Mouse (Mus musculus): Measurements from ENCODE around the gene Kdr. TPM values are rescaled to one million over a fixed set of nuclear protein-coding genes. Genes with fewer than 3 reads are reported as not detected.
"Not testable (repeated sequence)": the region's sequence is repeated elsewhere in the genome, so short reads cannot be mapped to it uniquely, and the experiment has no call there.

Kdr gene
- polyA plus RNA-seq, 1 experiment, result 3.7 TPM

- Histone ChIP-seq H3K4me3 (ENCODE audit: control insufficient read depth, insufficient read depth, low read length) (no peak overlapping the region), H3K27me3 (ENCODE audit: control insufficient read depth, insufficient read depth, low read length) (no peaks in the 10 kb centered on the region), H3K36me3 (ENCODE audit: control insufficient read depth, insufficient read depth, low read length) (no peaks in the 10 kb centered on the region), H3K27ac (ENCODE audit: control insufficient read depth, insufficient read depth, low read length) (no peak overlapping the region), H3K4me1 (replicated peaks; ENCODE audit: control insufficient read depth, insufficient read depth, low read length) (peaks cover 7% of the 10 kb centered on the region)
- TF ChIP-seq CTCF (IDR thresholded peaks at IDR 0.05; ENCODE audit: borderline replicate concordance, control insufficient read depth, extremely low read depth, insufficient read depth, low read length, poor library complexity) (no peak), POLR2A (IDR thresholded peaks at IDR 0.05; ENCODE audit: control insufficient read depth, extremely low read depth, insufficient read depth, low read length, poor library complexity) (no peak)
- 75% methylated on average over 4 of the region's 4 CpGs for WGBS
- no peak for DNase-seq
Observed at GRCm38 (mm10) chr5:75938012-75938411, 40.2 kb downstream of the Kdr start.

- WGBS, result 60% methylated on average over 6 of the region's 6 CpGs
- no peaks in the 10 kb centered on the region for H3K27me3 ChIP-seq (ENCODE audit: control insufficient read depth, insufficient read depth, low read length)
- TF ChIP-seq POLR2A (IDR thresholded peaks at IDR 0.05; ENCODE audit: control insufficient read depth, extremely low read depth, insufficient read depth, low read length, poor library complexity) (no peak), CTCF (IDR thresholded peaks at IDR 0.05; ENCODE audit: borderline replicate concordance, control insufficient read depth, extremely low read depth, insufficient read depth, low read length, poor library complexity) (no peak)
- no peaks in the 10 kb centered on the region for H3K36me3 ChIP-seq (ENCODE audit: control insufficient read depth, insufficient read depth, low read length)
- peaks cover 7% of the 10 kb centered on the region for H3K4me1 ChIP-seq (replicated peaks; ENCODE audit: control insufficient read depth, insufficient read depth, low read length)
- H3K27ac ChIP-seq (ENCODE audit: control insufficient read depth, insufficient read depth, low read length), result no peak overlapping the region
- H3K4me3 ChIP-seq (ENCODE audit: control insufficient read depth, insufficient read depth, low read length), result no peak overlapping the region
- no peak for DNase-seq
Observed at GRCm38 (mm10) chr5:75936223-75936622, 42.0 kb downstream of the Kdr start.

GRCm38 (mm10) chr5:75935225-75935624, 43.0 kb downstream of the Kdr start:
- H3K36me3 ChIP-seq (ENCODE audit: control insufficient read depth, insufficient read depth, low read length), result no peaks in the 10 kb centered on the region
- no peak overlapping the region for H3K4me3 ChIP-seq (ENCODE audit: control insufficient read depth, insufficient read depth, low read length)
- no peaks in the 10 kb centered on the region for H3K27me3 ChIP-seq (ENCODE audit: control insufficient read depth, insufficient read depth, low read length)
- TF ChIP-seq CTCF (IDR thresholded peaks at IDR 0.05; ENCODE audit: borderline replicate concordance, control insufficient read depth, extremely low read depth, insufficient read depth, low read length, poor library complexity), result no peak
- no peak for TF ChIP-seq POLR2A (IDR thresholded peaks at IDR 0.05; ENCODE audit: control insufficient read depth, extremely low read depth, insufficient read depth, low read length, poor library complexity)
- WGBS, result 84% methylated on average over 8 of the region's 8 CpGs
- H3K27ac ChIP-seq (ENCODE audit: control insufficient read depth, insufficient read depth, low read length), result no peak overlapping the region
- H3K4me1 ChIP-seq (replicated peaks; ENCODE audit: control insufficient read depth, insufficient read depth, low read length), result peaks cover 7% of the 10 kb centered on the region
- DNase-seq, result no peak

- Histone ChIP-seq H3K36me3 (ENCODE audit: control insufficient read depth, insufficient read depth, low read length) (no peaks in the 10 kb centered on the region), H3K27me3 (ENCODE audit: control insufficient read depth, insufficient read depth, low read length) (no peaks in the 10 kb centered on the region), H3K4me3 (ENCODE audit: control insufficient read depth, insufficient read depth, low read length) (no peak overlapping the region), H3K4me1 (replicated peaks; ENCODE audit: control insufficient read depth, insufficient read depth, low read length) (peaks cover 7% of the 10 kb centered on the region), H3K27ac (ENCODE audit: control insufficient read depth, insufficient read depth, low read length) (no peak overlapping the region)
- DNase-seq, result peak; percentile 17
- TF ChIP-seq POLR2A (IDR thresholded peaks at IDR 0.05; ENCODE audit: control insufficient read depth, extremely low read depth, insufficient read depth, low read length, poor library complexity), result no peak
- TF ChIP-seq CTCF (IDR thresholded peaks at IDR 0.05; ENCODE audit: borderline replicate concordance, control insufficient read depth, extremely low read depth, insufficient read depth, low read length, poor library complexity), result no peak
- WGBS, result 87% methylated on average over 10 of the region's 10 CpGs
Observed at GRCm38 (mm10) chr5:75934201-75934600, 44.1 kb downstream of the Kdr start.

GRCm38 (mm10) chr5:75933521-75934044, 44.7 kb downstream of the Kdr start:
- no peak overlapping the region for H3K27ac ChIP-seq (ENCODE audit: control insufficient read depth, insufficient read depth, low read length)
- H3K36me3 ChIP-seq (ENCODE audit: control insufficient read depth, insufficient read depth, low read length), result no peaks in the 10 kb centered on the region
- 8% methylated on average over 20 of the region's 20 CpGs for WGBS
- H3K4me1 ChIP-seq (replicated peaks; ENCODE audit: control insufficient read depth, insufficient read depth, low read length), result peaks cover 7% of the 10 kb centered on the region
- peak; percentile 30 for DNase-seq
- TF ChIP-seq POLR2A (IDR thresholded peaks at IDR 0.05; ENCODE audit: control insufficient read depth, extremely low read depth, insufficient read depth, low read length, poor library complexity) (no peak), CTCF (IDR thresholded peaks at IDR 0.05; ENCODE audit: borderline replicate concordance, control insufficient read depth, extremely low read depth, insufficient read depth, low read length, poor library complexity) (no peak)
- H3K4me3 ChIP-seq (ENCODE audit: control insufficient read depth, insufficient read depth, low read length), result peak overlapping the region; percentile 30
- H3K27me3 ChIP-seq (ENCODE audit: control insufficient read depth, insufficient read depth, low read length), result no peaks in the 10 kb centered on the region

- DNase-seq; H3K4me3 ChIP-seq (ENCODE audit: control insufficient read depth, insufficient read depth, low read length); H3K27ac ChIP-seq (ENCODE audit: control insufficient read depth, insufficient read depth, low read length); H3K27me3 ChIP-seq (ENCODE audit: control insufficient read depth, insufficient read depth, low read length); H3K4me1 ChIP-seq (replicated peaks; ENCODE audit: control insufficient read depth, insufficient read depth, low read length); H3K36me3 ChIP-seq (ENCODE audit: control insufficient read depth, insufficient read depth, low read length): not testable (repeated sequence)
- WGBS, result 95% methylated on average over 4 of the region's 4 CpGs
Observed at GRCm38 (mm10) chr5:75931458-75931857, 46.8 kb downstream of the Kdr start.

- Histone ChIP-seq H3K4me1 (replicated peaks; ENCODE audit: control insufficient read depth, insufficient read depth, low read length) (peaks cover 7% of the 10 kb centered on the region), H3K27me3 (ENCODE audit: control insufficient read depth, insufficient read depth, low read length) (no peaks in the 10 kb centered on the region), H3K27ac (ENCODE audit: control insufficient read depth, insufficient read depth, low read length) (no peak overlapping the region), H3K36me3 (ENCODE audit: control insufficient read depth, insufficient read depth, low read length) (no peaks in the 10 kb centered on the region), H3K4me3 (ENCODE audit: control insufficient read depth, insufficient read depth, low read length) (no peak overlapping the region)
- no peak for TF ChIP-seq POLR2A (IDR thresholded peaks at IDR 0.05; ENCODE audit: control insufficient read depth, extremely low read depth, insufficient read depth, low read length, poor library complexity)
- TF ChIP-seq CTCF (IDR thresholded peaks at IDR 0.05; ENCODE audit: borderline replicate concordance, control insufficient read depth, extremely low read depth, insufficient read depth, low read length, poor library complexity), result no peak
- no peak for DNase-seq
- 74% methylated on average over 7 of the region's 7 CpGs for WGBS
Observed at GRCm38 (mm10) chr5:75929960-75930359, 48.3 kb downstream of the Kdr start.

All from thymus, adult 2 months (tissue).